Mouse (Mus musculus) C2C12 (cell line): ENCODE results near the gene Abcd1.

Source experiments
- CTCF ChIP-seq: IDR thresholded peaks from one replicate; pipeline ENCODE4 v1.5.1; 2011; ENCODE audit not compliant: control insufficient read depth, insufficient read depth, insufficient read length
- MAX ChIP-seq: IDR thresholded peaks from one replicate; pipeline ENCODE4 v1.6.1; 2011; ENCODE audit warnings: mild to moderate bottlenecking, control low read depth
- MYOD1 ChIP-seq: IDR thresholded peaks from one replicate; pipeline ENCODE4 v1.6.1; 2011; ENCODE audit warnings: low read depth; ENCODE audit not compliant: control insufficient read depth, insufficient read length
- MYOG ChIP-seq: IDR thresholded peaks from one replicate; pipeline ENCODE4 v1.6.1; 2011; ENCODE audit not compliant: control insufficient read depth, insufficient read length; ENCODE audit errors: extremely low read depth
- USF1 ChIP-seq: IDR thresholded peaks from one replicate; pipeline ENCODE4 v1.6.1; 2011; ENCODE audit warnings: low read depth, mild to moderate bottlenecking, control low read depth, moderate library complexity

DNA sequence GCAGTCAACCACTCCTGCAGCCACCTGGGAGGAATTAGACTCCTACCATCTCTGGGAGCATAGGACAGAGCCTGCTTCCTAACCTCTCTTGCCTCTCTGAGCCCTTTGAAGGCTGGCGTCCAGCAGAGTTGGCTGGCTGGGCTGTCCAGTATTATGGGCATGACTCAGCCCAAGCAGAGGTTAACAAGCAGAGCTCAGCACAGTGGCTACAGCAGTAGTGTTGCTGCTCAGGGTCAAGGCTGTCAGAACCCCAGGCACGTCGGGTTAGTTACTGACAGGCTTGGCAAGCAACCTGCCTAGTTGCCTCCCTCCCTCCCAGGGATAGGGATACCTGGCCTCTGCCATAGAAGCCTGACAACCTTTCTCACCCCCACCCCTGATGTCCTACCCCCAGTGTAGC lies 1.9 kb downstream of the Abcd1 start:
- no peak for TF ChIP-seq CTCF
- TF ChIP-seq MYOD1: no peak
- TF ChIP-seq MYOG: no peak
- TF ChIP-seq MAX: no peak
- TF ChIP-seq USF1: no peak
